Mouse (Mus musculus) midbrain, embryonic 16.5 days (tissue): Measurements from ENCODE around the gene Gsdma2. TPM values are rescaled to one million over a fixed set of nuclear protein-coding genes. Genes with fewer than 3 reads are reported as not detected.
"Not testable (repeated sequence)": the region's sequence is repeated elsewhere in the genome, so short reads cannot be mapped to it uniquely, and the experiment has no call there.

Source experiments
- ATAC-seq: fragments of 200-750 bp; cut with Nextera tagmentation; 2 replicates; pipeline ENCODE4 v1.8.0; 2017; ENCODE audit warnings: moderate TSS enrichment
- H3K27ac ChIP-seq: fragments of 300-500 bp; sonication (generic); 2 replicates; pipeline ENCODE4 v1.5.1; 2014; ENCODE audit warnings: mild to moderate bottlenecking, low read length, mixed read lengths
- H3K27me3 ChIP-seq: fragments of 300-500 bp; sonication (generic); 2 replicates; pipeline ENCODE4 v1.6.1; 2014; ENCODE audit warnings: low read depth, low read length, mixed read lengths; ENCODE audit not compliant: control insufficient read depth, insufficient read depth
- H3K36me3 ChIP-seq: fragments of 300-500 bp; sonication (generic); 2 replicates; pipeline ENCODE4 v1.6.1; 2014; ENCODE audit warnings: mild to moderate bottlenecking, low read length, moderate library complexity, mixed read lengths; ENCODE audit not compliant: control insufficient read depth, insufficient read depth
- H3K4me1 ChIP-seq: fragments of 300-500 bp; sonication (generic); 2 replicates; pipeline ENCODE4 v1.6.1; 2014; ENCODE audit warnings: mild to moderate bottlenecking, low read length, mixed read lengths; ENCODE audit not compliant: control insufficient read depth, insufficient read depth
- H3K4me2 ChIP-seq: fragments of 300-500 bp; sonication (generic); 2 replicates; pipeline ENCODE4 v1.6.1; 2014; ENCODE audit warnings: mild to moderate bottlenecking, low read length, mixed read lengths
- H3K4me3 ChIP-seq: fragments of 300-500 bp; sonication (generic); 2 replicates; pipeline ENCODE4 v1.5.1; 2014; ENCODE audit warnings: low read depth, mild to moderate bottlenecking, low read length, moderate library complexity, mixed read lengths
- H3K9ac ChIP-seq: fragments of 300-500 bp; sonication (generic); 2 replicates; pipeline ENCODE4 v1.6.1; 2014; ENCODE audit warnings: low read depth, low read length, mixed read lengths
- H3K9me3 ChIP-seq: fragments of 300-500 bp; sonication (generic); replicated peaks from 2 replicates; pipeline ENCODE4 v1.6.1; 2014; ENCODE audit warnings: mild to moderate bottlenecking, low read length, mixed read lengths; ENCODE audit not compliant: control insufficient read depth, poor library complexity, severe bottlenecking
- WGBS: fragments of 180-500 bp; shearing (Covaris S2); extraction: QIAGEN DNeasy Blood & Tissue Kit; methylation state at CpG from one replicate; pipeline ENCODE4 v1.1.7; 2014; 5-methylcytosine and 5-hydroxymethylcytosine counted together
- polyA plus RNA-seq: library from polyadenylated mRNA; unstranded; fragments of >200 nt; fragmentation: Nextera tagmentation; extraction: Ambion mirVana; gene quantifications from 2 replicates; pipeline ENCODE4 v1.2.1, GENCODE M21; 2015

Gsdma2 gene
- not detected in 2 replicates for polyA plus RNA-seq

GRCm38 (mm10) chr11:98646459-98646858, at the start of gene Gsdma2:
Gene Gsdma2 (plus strand): TSS chr11:98646759.
- Histone ChIP-seq H3K4me2 (no peak within 1 kb of the TSS), H3K9ac (no peak within 1 kb of the TSS), H3K4me1 (no peaks in the 10 kb centered on the region), H3K9me3 (no peaks in the 10 kb centered on the region), H3K4me3 (no peak within 1 kb of the TSS), H3K27ac (no peak within 1 kb of the TSS), H3K27me3 (no peaks in the 10 kb centered on the region; the same call in 1 of the 2 replicates), H3K36me3 (no peaks in the 10 kb centered on the region)
- ATAC-seq = no peak
- 72% methylated on average over 2 of the region's 2 CpGs for WGBS

GRCm38 (mm10) chr11:98597363-98597762, 49.2 kb upstream of the Gsdma2 start:
- H3K4me2 ChIP-seq = no peak overlapping the region
- H3K27ac ChIP-seq = no peak overlapping the region
- WGBS = 48% methylated on average over 6 of the region's 6 CpGs
- no peak for ATAC-seq
- H3K4me3 ChIP-seq = no peak overlapping the region
- no peak overlapping the region for H3K9ac ChIP-seq
- no peaks in the 10 kb centered on the region for H3K36me3 ChIP-seq
- H3K27me3 ChIP-seq = peaks cover 8% of the 10 kb centered on the region
- 0 out of 2 replicates have a peak, but pooled peaks cover 2% of the 10 kb centered on the region for H3K4me1 ChIP-seq
- H3K9me3 ChIP-seq = no peaks in the 10 kb centered on the region

- Histone ChIP-seq H3K4me1 (peaks cover 2% of the 10 kb centered on the region; the same call in 1 of the 2 replicates), H3K36me3 (no peaks in the 10 kb centered on the region), H3K4me2 (no peak within 1 kb of the TSS), H3K27ac (no peak within 1 kb of the TSS), H3K27me3 (peaks cover 8% of the 10 kb centered on the region; the same call in 1 of the 2 replicates), H3K9me3 (no peaks in the 10 kb centered on the region), H3K9ac (no peak within 1 kb of the TSS), H3K4me3 (no peak within 1 kb of the TSS)
- no peak for ATAC-seq
- WGBS = 94% methylated on average over 8 of the region's 8 CpGs
Measured at GRCm38 (mm10) chr11:98597991-98598390, 48.6 kb upstream of the Gsdma2 start, which contains the start of gene Lrrc3c. Gene Lrrc3c (plus strand): TSS chr11:98598291.

- Histone ChIP-seq H3K4me3 (no peak overlapping the region), H3K4me2 (no peak overlapping the region), H3K27ac (no peak overlapping the region), H3K36me3 (no peaks in the 10 kb centered on the region), H3K4me1 (peaks cover 2% of the 10 kb centered on the region; the same call in 1 of the 2 replicates), H3K9ac (no peak overlapping the region), H3K9me3 (no peaks in the 10 kb centered on the region), H3K27me3 (peaks cover 8% of the 10 kb centered on the region; the same call in 1 of the 2 replicates)
- 65% methylated on average over 18 of the region's 18 CpGs for WGBS
- ATAC-seq = no peak
Measured at GRCm38 (mm10) chr11:98598851-98599290, 47.7 kb upstream of the Gsdma2 start.

GRCm38 (mm10) chr11:98599291-98599690, 47.3 kb upstream of the Gsdma2 start:
- no peak for ATAC-seq
- no peak overlapping the region for H3K4me2 ChIP-seq
- peaks cover 2% of the 10 kb centered on the region; the same call in 1 of the 2 replicates for H3K4me1 ChIP-seq
- H3K36me3 ChIP-seq = no peaks in the 10 kb centered on the region
- no peak overlapping the region for H3K27ac ChIP-seq
- no peaks in the 10 kb centered on the region for H3K9me3 ChIP-seq
- 26% methylated on average over 18 of the region's 18 CpGs for WGBS
- H3K27me3 ChIP-seq = peaks cover 8% of the 10 kb centered on the region; the same call in 1 of the 2 replicates
- H3K4me3 ChIP-seq = no peak overlapping the region
- H3K9ac ChIP-seq = no peak overlapping the region

GRCm38 (mm10) chr11:98602090-98602690, 44.4 kb upstream of the Gsdma2 start:
- Histone ChIP-seq H3K4me1 (peaks cover 2% of the 10 kb centered on the region; the same call in 1 of the 2 replicates), H3K27ac (no peak overlapping the region), H3K4me2 (peak overlapping the region; percentile 58), H3K9me3 (no peaks in the 10 kb centered on the region), H3K4me3 (peak overlapping the region; percentile 32), H3K36me3 (no peaks in the 10 kb centered on the region), H3K27me3 (peaks cover 8% of the 10 kb centered on the region; the same call in 1 of the 2 replicates), H3K9ac (0 out of 2 replicates have a peak overlapping the region, but pooled peaks have one; percentile 43)
- WGBS = 1% methylated on average over 20 of the region's 20 CpGs
- ATAC-seq = no peak

- Histone ChIP-seq H3K27me3 (peaks cover 7% of the 10 kb centered on the region; the same call in 1 of the 2 replicates), H3K36me3 (no peaks in the 10 kb centered on the region), H3K27ac (no peak overlapping the region), H3K4me1 (peaks cover 2% of the 10 kb centered on the region; the same call in 1 of the 2 replicates), H3K4me3 (no peak overlapping the region), H3K9ac (no peak overlapping the region), H3K9me3 (no peaks in the 10 kb centered on the region), H3K4me2 (no peak overlapping the region)
- ATAC-seq = no peak
- WGBS = 89% methylated on average over 2 of the region's 2 CpGs
Measured at GRCm38 (mm10) chr11:98603953-98604352, 42.6 kb upstream of the Gsdma2 start.

- not testable (repeated sequence) for H3K9me3 ChIP-seq, H3K4me3 ChIP-seq, H3K27me3 ChIP-seq, H3K4me2 ChIP-seq, ATAC-seq, H3K36me3 ChIP-seq, H3K4me1 ChIP-seq, H3K27ac ChIP-seq, H3K9ac ChIP-seq
- 70% methylated on average over 6 of the region's 6 CpGs for WGBS
Measured at GRCm38 (mm10) chr11:98604911-98605310, 41.6 kb upstream of the Gsdma2 start.

GRCm38 (mm10) chr11:98606763-98607162, 39.8 kb upstream of the Gsdma2 start:
- 15% methylated on average over 3 of the region's 3 CpGs for WGBS
- Histone ChIP-seq H3K9ac (no peak overlapping the region), H3K36me3 (no peaks in the 10 kb centered on the region), H3K9me3 (no peaks in the 10 kb centered on the region), H3K4me2 (no peak overlapping the region), H3K27me3 (no peaks in the 10 kb centered on the region), H3K4me1 (peaks cover 2% of the 10 kb centered on the region; the same call in 1 of the 2 replicates), H3K27ac (no peak overlapping the region), H3K4me3 (no peak overlapping the region)
- no peak for ATAC-seq
